Mouse (Mus musculus): ENCODE results near the gene Nolc1.

Nolc1 gene

GRCm38 (mm10) chr19:46042476-46043011 is 33.1 kb upstream of the Nolc1 start:
- peak; percentile 33 for DNase-seq (ENCODE audit: low spot score)

- DNase-seq (ENCODE audit: low spot score): peak; percentile 39
Observed at GRCm38 (mm10) chr19:46043380-46043779, 32.3 kb upstream of the Nolc1 start.

DNA sequence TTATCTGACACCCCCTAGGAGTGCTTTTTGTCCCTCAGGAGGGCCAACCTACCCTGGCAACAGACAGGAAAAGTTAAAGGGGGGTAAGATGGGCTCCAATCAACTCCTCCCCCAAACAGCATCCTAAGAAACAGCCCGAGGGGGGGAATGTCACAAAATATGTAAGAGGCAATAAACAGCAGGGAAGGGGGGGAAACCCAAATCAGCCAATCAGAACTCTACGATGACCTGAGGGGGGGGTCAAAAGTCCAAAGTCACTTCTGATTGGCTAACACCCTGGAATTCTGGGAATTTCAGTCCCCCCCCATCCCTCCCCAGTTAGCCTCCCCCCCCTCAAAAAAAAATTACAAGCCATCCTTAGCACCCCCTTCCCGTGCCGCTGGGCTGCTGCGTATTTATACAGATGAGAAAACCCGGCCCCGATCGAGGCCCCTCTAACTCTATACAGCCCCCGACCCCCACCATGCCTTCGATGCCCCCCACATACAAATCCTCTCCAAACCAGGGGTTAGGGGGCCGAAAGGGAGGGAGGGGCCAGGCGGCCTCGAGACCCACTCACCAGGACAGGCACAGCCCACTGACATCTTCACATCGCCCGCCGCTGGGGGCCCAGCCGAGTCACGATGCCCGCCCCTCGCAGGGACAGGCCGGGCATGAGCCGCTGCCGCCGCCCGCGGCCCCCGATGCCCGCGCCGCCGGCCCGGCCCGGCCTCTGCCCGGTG is 31.2 kb upstream of the Nolc1 start, which contains the start of gene Pprc1:
TSS of gene Pprc1 (plus strand) at position 616 of the 722 bp plus-strand sequence.
- peak; percentile 64 for DNase-seq (ENCODE audit: low spot score)

GRCm38 (mm10) chr19:46044993-46045695 is 30.5 kb upstream of the Nolc1 start, which contains the start of gene Ldb1:
Ldb1 (minus strand) TSS chr19:46045214.
- peak; percentile 91 for DNase-seq (ENCODE audit: low spot score)

DNA sequence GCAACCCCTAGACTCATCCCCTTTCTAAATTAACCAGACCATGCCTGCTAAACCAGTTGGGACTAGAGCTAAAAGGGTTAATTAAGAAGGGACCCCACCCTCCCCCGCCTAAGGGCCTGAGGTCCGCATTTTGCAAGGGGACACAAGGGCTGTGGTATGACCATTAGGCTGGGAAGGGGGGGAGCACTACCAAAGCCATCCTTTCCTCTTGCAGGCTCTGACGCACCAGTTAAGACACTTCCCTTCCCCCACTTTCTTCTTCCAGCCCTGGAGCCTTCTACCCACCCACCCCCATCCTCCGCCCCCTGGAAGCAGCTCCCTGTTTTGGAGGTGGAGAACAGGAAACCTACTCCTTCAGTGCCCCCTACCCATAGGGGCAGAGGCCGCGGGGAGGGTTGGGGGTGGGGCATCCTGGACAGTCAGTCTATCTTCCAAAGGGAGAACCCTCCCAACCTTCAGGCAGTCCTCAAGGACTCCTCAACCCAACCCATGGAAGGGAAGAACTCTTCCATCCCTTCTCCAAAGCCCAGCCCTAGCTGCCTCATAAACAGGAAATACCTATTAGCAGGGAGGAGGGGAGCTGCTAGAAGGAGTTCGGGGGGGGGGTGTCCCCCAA is 29.9 kb upstream of the Nolc1 start:
- peak; percentile 76 for DNase-seq (ENCODE audit: low spot score)

GRCm38 (mm10) chr19:46046621-46047025 is 29.0 kb upstream of the Nolc1 start:
- no peak for DNase-seq (ENCODE audit: low spot score)

DNA sequence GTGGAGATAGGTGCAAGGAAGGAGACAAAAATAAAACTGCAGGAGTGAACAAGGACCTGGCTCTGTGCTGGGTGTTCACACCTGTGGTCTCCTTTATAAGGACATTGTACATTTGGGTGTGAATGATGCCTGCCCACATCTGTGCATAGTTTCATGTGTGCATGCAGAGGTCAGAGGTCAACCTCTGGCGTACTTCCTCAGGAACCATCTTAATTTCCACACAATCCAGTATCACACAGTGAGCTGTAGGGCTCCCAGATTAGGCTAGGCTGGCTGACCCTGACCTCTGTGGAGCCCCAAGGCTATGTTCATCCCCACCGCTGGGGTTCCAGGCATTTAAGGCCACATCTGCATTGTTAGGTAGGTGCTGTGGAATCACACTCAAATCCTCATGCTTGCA is 28.2 kb upstream of the Nolc1 start:
- no peak for DNase-seq (ENCODE audit: low spot score)

- no peak for DNase-seq (ENCODE audit: low spot score)
Observed at GRCm38 (mm10) chr19:46049129-46049528, 26.5 kb upstream of the Nolc1 start.

GRCm38 (mm10) chr19:46050462-46050861 is 25.2 kb upstream of the Nolc1 start:
- DNase-seq (ENCODE audit: low spot score): no peak

DNA sequence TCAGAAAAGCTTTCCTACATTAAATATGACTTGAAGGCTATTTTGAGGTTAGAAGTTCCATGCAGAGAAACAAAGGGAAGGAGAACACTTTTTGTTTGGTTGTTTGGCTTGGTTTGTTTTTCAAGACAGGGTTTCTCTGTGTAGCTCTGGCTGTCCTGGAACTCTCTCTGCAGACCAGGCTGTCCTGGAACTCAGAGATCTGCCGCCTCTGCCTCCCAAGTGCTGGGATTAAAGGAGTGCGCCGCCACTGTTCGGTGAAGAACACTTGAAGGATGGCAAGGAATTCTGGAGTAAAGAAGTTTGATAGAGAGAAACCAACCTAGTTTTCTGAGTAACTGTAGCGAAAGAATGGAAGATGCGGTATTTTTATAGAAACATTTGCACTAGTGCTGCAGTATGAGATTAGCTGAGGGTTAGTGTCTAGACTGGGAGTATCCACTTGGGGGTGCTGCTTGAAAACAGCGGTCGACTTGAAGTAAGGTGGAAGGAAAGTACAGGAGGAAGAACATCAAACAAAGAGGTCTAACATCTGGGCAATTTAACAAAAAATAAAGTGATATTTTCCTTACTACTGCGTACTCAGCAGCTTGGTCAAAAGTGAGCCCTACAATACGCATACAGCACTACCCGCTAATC is 19.8 kb upstream of the Nolc1 start:
- DNase-seq (ENCODE audit: low spot score): no peak

GRCm38 (mm10) chr19:46056388-46056946 is 19.2 kb upstream of the Nolc1 start:
- DNase-seq (ENCODE audit: low spot score): peak; percentile 98

GRCm38 (mm10) chr19:46056947-46057607 is 18.6 kb upstream of the Nolc1 start:
- peak; percentile 77 for DNase-seq (ENCODE audit: low spot score)

DNA sequence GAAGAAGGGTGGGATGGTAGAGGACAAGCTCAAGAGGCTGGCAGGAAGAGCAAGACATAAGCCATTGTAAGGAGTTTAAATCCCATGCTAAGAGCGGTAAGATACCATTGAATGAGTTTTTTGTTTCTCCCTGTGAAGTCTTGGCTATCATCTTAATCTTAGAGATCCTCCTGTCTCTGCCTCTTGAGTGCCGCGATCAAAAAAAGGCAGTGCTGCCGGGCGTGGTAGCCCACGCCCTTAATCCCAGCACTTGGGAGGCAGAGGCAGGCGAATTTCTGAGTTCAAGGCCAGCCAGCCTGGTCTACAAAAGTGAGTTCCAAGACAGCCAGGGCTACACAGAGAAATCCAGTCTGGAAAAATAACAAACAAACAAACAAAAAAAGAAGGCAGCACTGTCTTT is 17.2 kb upstream of the Nolc1 start:
- no peak for DNase-seq (ENCODE audit: low spot score)

DNA sequence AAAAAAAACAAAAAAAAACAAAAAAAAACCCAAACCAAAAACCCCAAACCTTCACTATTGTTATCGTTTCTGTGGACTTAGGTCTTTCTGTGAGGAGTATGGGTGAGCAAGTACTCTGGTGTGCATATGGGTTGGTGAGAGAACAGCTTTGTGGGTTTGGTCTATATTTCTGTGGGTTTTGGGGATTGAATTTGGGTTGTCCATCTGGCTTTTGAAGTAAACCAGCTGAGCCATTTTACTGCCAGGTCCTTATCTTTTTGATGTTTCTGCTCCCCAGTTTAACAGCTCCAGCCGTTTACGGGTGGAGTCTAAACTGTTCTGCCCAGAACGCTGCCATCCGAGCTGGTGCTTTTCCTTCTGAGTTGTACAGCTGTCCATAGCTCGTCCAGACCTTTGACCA is 14.8 kb upstream of the Nolc1 start:
- DNase-seq (ENCODE audit: low spot score): no peak

DNA sequence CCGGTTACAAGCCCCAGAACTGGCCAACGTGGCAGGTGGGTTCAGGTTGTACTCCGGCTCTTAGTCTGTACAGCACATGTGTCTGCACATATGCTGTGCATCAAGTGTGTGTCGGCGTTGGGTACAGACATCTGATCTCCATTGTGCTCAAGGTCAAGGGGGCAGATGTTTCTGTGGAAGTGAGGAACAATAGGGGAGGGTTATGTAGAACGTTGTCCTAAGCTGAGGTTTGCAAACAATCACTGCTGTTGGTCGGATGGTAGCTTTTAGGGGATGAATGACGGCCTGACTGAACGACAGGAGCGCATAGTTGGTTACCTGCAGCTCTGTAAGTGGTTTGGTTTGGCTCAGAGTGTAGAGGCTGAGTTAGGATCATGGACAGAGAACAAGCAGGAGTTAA is 7.6 kb upstream of the Nolc1 start:
- no peak for DNase-seq (ENCODE audit: low spot score)

GRCm38 (mm10) chr19:46073285-46073684 is 2.4 kb upstream of the Nolc1 start:
- DNase-seq (ENCODE audit: low spot score): no peak

- no peak for DNase-seq (ENCODE audit: low spot score)
Observed at GRCm38 (mm10) chr19:46074266-46074665, 1.4 kb upstream of the Nolc1 start.

DNA sequence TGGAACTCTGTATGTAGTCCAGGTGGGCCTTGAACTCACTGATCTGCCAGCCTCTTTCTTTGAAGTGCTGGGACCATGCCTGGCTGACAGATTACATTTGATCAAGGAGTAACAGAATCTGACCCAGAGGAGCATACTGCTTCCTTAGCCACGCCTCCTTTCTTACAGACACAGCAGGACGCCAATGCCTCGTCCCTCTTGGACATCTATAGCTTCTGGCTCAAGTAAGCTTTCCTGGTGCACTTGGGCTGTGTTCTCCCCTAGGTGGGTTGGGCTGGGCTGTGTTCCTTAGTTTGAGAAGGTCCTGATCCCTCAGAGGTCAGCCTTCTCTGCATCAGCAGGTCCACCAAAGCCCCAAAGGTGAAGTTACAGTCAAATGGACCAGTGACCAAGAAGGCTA is 2.9 kb downstream of the Nolc1 start:
- no peak for DNase-seq (ENCODE audit: low spot score)

DNA sequence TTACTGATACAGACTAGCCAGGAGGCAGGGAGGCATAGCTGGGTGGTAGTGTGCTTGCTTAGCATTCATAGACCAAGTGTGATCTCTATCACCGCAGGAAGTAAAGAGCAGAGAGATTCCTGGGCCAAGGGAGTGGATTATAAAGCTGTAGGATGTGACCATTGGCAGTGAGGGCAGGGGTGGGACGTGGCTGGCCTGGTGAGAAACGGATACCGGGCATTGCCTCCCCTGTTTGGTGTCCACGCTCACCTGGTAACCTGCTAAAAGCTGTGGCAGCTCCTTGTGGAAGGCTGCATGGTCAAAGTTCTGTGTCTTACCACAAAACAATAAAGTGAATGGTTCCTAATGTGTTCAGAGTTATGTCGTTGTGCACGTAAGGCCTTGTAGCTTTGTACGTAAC is 9.5 kb downstream of the Nolc1 start:
- DNase-seq (ENCODE audit: low spot score): no peak

- DNase-seq (ENCODE audit: low spot score): peak; percentile 24
Observed at GRCm38 (mm10) chr19:46086337-46086736, 10.7 kb downstream of the Nolc1 start.

DNA sequence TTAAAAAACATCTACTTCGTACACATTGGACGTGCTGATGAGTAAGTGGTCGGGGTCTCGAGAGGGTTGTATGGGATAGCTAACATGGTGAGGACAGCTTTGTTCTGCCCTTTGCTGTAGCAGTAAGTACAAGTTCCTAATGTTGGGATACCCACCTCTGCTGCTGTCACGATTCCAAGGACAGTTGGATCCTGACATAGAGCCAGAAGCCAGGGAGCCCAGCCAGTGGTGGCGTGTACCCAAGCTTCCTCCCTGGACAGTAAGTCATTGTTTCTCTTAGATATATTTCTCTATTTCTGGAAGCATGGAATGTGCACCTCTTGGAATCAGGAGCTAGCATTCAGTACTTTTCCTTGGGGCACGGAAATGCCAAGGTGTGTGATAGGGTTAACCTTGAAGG is 12.2 kb downstream of the Nolc1 start:
- DNase-seq (ENCODE audit: low spot score): no peak
